Mouse (Mus musculus) gastrocnemius, postnatal 25 days (tissue): ENCODE results near the gene Fxyd5. TPM values are rescaled to one million over a fixed set of nuclear protein-coding genes. Genes with fewer than 3 reads are reported as not detected.

Source experiments
- microRNA-seq, 2 experiments: library from miRNA; unstranded; fragments of <30 nt; microRNA quantifications; one replicate each; pipeline ENCODE4 v1.2.0; 2021; ENCODE audit warnings: borderline replicate concordance in 2 of 2
- total RNA-seq, 2 experiments: library from RNA; stranded (reverse); gene quantifications; 1 replicate in 1 of 2; 2 replicates in 1 of 2; pipeline ENCODE4 v1.2.3; 2021

Fxyd5 gene
- total RNA-seq, 2 experiments from 2014 or later = 9.5 to 13.6 TPM

Small RNAs within 50 kb of the gene (microRNA-seq; reads per million reads assigned to microRNA genes)
- 0 reads per million in 2 experiments for gene Mir7050

Other genes with a start within 250 kb of the Fxyd5 start
- 1 to 10 TPM in 1 of 2 experiments, not detected in 1; 2.4 TPM for gene Ffar2, start 218.7 kb downstream of the Fxyd5 start, total RNA-seq
- gene Ffar3, start 186.3 kb downstream of the Fxyd5 start, total RNA-seq = not detected
- gene Ffar1, start 180.9 kb downstream of the Fxyd5 start, total RNA-seq = not detected
- under 1 TPM; 0.13 to 0.23 TPM for gene Cd22, start 162.1 kb downstream of the Fxyd5 start, total RNA-seq
- 1 to 10 TPM; 1.1 to 1.8 TPM for gene Mag, start 127.6 kb downstream of the Fxyd5 start, total RNA-seq
- gene Hamp2, start 117.8 kb downstream of the Fxyd5 start, total RNA-seq = not detected
- gene Hamp, start 98.4 kb downstream of the Fxyd5 start, total RNA-seq = not detected
- 10 to 100 TPM; 69.6 to 85.0 TPM for gene Usf2, start 85.7 kb downstream of the Fxyd5 start, total RNA-seq
- gene Lsr, start 69.0 kb downstream of the Fxyd5 start, total RNA-seq = 1 to 10 TPM in 1 of 2 experiments, under 1 TPM in 1; 0.69 to 1.1 TPM
- gene Fam187b, start 68.7 kb downstream of the Fxyd5 start, total RNA-seq = not detected
- 1 to 10 TPM; 1.9 to 2.1 TPM for gene Fxyd7, start 9.0 kb upstream of the Fxyd5 start, total RNA-seq
- 1,000 to 10,000 TPM; 1,050 to 1,262 TPM for gene Fxyd1, start 14.7 kb upstream of the Fxyd5 start, total RNA-seq
- 1 to 10 TPM; 4.1 to 5.4 TPM for gene Lgi4, start 16.9 kb upstream of the Fxyd5 start, total RNA-seq
- gene Fxyd3, start 34.2 kb upstream of the Fxyd5 start, total RNA-seq = 1 to 10 TPM; 1.7 to 3.2 TPM
- 10 to 100 TPM; 15.5 to 17.3 TPM for gene Hpn, start 72.8 kb upstream of the Fxyd5 start, total RNA-seq
- 100 to 1,000 TPM; 787 to 821 TPM for gene Scn1b, start 84.5 kb upstream of the Fxyd5 start, total RNA-seq
- 10 to 100 TPM; 40.5 to 41.2 TPM for gene Gramd1a, start 113.4 kb upstream of the Fxyd5 start, total RNA-seq
- not detected for gene Scgb2b2, start 248.0 kb upstream of the Fxyd5 start, total RNA-seq
- gene Scgb1b2, start 249.3 kb upstream of the Fxyd5 start, total RNA-seq = not detected